Mouse (Mus musculus): ENCODE measurements around the gene Glis3.

DNA sequence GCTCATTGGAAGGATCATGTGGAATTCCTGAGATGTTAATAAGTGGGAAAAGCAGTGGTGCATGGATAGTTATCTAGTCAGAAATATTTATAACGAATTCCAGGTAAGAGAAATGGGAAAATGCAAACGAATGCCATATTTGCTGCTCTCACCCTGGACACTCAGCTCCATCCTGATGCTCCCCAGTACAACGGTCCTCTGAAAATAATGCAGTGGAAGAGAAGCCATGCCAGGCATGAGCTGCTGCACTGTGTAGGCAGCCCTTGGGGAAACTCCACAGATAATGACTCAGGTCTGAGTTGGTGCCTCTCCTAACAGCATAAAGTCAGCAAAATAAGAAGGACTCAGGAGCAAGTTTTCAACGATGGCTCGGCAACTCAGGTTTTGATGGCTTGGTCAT is 433.7 kb downstream of the Glis3 start:
- TF ChIP-seq CTCF (IDR thresholded peaks at IDR 0.05; ENCODE audit: low read depth) (no peak), EP300 (IDR thresholded peaks at IDR 0.05; ENCODE audit: low read depth) (no peak)
